Mouse (Mus musculus): Measurements from ENCODE around the gene Nanos1.

DNA sequence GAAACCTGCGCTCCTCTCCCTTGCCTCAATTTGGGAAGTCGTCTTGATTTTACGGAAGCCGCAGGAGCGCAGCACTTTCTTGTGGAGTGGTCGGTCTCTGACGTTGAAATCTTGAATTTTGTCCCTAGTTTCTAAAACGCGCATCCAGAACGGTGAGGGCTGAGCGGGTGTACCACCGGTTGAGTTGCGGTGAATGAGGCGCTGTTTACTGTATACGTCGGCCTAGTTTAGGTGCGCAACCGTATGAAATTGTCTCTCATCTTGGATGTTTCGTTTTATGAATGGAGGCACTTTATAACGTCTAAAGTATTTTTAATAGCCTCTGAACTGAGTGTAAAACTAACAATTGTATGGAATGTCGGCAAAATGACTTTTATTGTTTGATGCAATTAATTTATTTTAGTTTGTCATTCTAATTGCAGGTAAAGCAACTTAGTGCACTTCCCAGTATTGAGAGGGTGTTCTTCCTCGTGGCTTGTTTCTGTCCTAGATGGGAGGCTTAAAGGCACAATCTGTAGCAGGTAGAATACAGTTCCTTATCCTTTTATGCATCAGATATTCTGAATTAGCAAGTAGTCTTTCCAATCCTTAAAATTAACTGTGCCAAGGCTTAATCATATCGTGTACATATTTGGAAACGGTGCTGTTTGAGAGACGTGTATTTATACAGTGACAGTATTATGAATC, 1.5 kb downstream of the Nanos1 start:
- no peak for TF ChIP-seq CTCF (IDR thresholded peaks at IDR 0.05; ENCODE audit: control insufficient read depth, insufficient read depth, insufficient replicate concordance, low read depth, low read length)
- no peak for TF ChIP-seq POLR2A (IDR thresholded peaks at IDR 0.05; ENCODE audit: control insufficient read depth, low read depth, low read length)
